Mouse (Mus musculus) lung, postnatal 0 days (tissue): ENCODE measurements around the gene Nell1. TPM values are rescaled to one million over a fixed set of nuclear protein-coding genes. Genes with fewer than 3 reads are reported as not detected.

Experiments
- ATAC-seq: fragments of 200-750 bp; cut with Nextera tagmentation; 2 replicates; pipeline ENCODE4 v1.8.0; 2017; ENCODE audit warnings: moderate library complexity
- DNase-seq: peaks from one replicate; pipeline ENCODE4 v3.0.0-alpha.2; 2016; ENCODE audit warnings: low spot score
- H3K27ac ChIP-seq: fragments of 300-500 bp; sonication (generic); 2 replicates; pipeline ENCODE4 v1.5.1; 2014; ENCODE audit warnings: antibody characterized with exemption, mild to moderate bottlenecking, low read length, mixed read lengths
- H3K27me3 ChIP-seq: fragments of 300-500 bp; sonication (generic); replicated peaks from 2 replicates; pipeline ENCODE4 v1.6.1; 2014; ENCODE audit warnings: low read length, mixed read lengths; ENCODE audit not compliant: insufficient read depth
- H3K36me3 ChIP-seq: fragments of 300-500 bp; sonication (generic); 2 replicates; pipeline ENCODE4 v1.6.1; 2014; ENCODE audit warnings: low read length, mixed read lengths; ENCODE audit not compliant: insufficient read depth
- H3K4me1 ChIP-seq: fragments of 300-500 bp; sonication (generic); 2 replicates; pipeline ENCODE4 v1.6.1; 2014; ENCODE audit warnings: antibody characterized with exemption, low read depth, low read length, mixed read lengths; ENCODE audit not compliant: insufficient read depth
- H3K4me2 ChIP-seq: fragments of 300-500 bp; sonication (generic); replicated peaks from 2 replicates; pipeline ENCODE4 v1.6.1; 2014; ENCODE audit warnings: low read depth, mild to moderate bottlenecking, low read length, moderate library complexity, mixed read lengths
- H3K4me3 ChIP-seq: fragments of 300-500 bp; sonication (generic); 2 replicates; pipeline ENCODE4 v1.5.1; 2014; ENCODE audit warnings: low read depth, low read length
- H3K9ac ChIP-seq: fragments of 300-500 bp; sonication (generic); replicated peaks from 2 replicates; pipeline ENCODE4 v1.6.1; 2014; ENCODE audit warnings: low read depth, mild to moderate bottlenecking
- H3K9me3 ChIP-seq: fragments of 300-500 bp; sonication (generic); 2 replicates; pipeline ENCODE4 v1.6.1; 2016; ENCODE audit warnings: low read length, mixed read lengths
- CTCF ChIP-seq: IDR thresholded peaks from 2 replicates; pipeline ENCODE4 v1.5.1; 2016; ENCODE audit warnings: antibody characterized with exemption, mild to moderate bottlenecking
- EP300 ChIP-seq: IDR thresholded peaks from 2 replicates; pipeline ENCODE4 v1.6.1; 2016; ENCODE audit warnings: antibody characterized with exemption, mild to moderate bottlenecking, control low read depth
- WGBS: fragments of 180-500 bp; shearing (Covaris S2); extraction: QIAGEN DNeasy Blood & Tissue Kit; methylation state at CpG from one replicate; pipeline ENCODE4 v1.1.7; 2014; 5-methylcytosine and 5-hydroxymethylcytosine counted together
- polyA plus RNA-seq: library from polyadenylated mRNA; unstranded; fragments of >200 nt; fragmentation: Nextera tagmentation; extraction: Ambion mirVana; gene quantifications from 2 replicates; pipeline ENCODE4 v1.2.1, GENCODE M21; 2015

The Nell1 gene
- polyA plus RNA-seq, 1 experiment from 2014 or later: 3.2 TPM

- WGBS: 53% methylated on average over 5 of the region's 5 CpGs
- DNase-seq (no peak), ATAC-seq (no peak)
- no peaks in the 10 kb centered on the region for H3K4me1 ChIP-seq
- no peak for TF ChIP-seq EP300
- no peak for TF ChIP-seq CTCF
- no peak overlapping the region for H3K4me3 ChIP-seq
- H3K27ac ChIP-seq: no peak overlapping the region
- no peaks in the 10 kb centered on the region for H3K36me3 ChIP-seq
- H3K27me3 ChIP-seq: no peaks in the 10 kb centered on the region
- no peaks in the 10 kb centered on the region for H3K9me3 ChIP-seq
- H3K4me2 ChIP-seq: no peak overlapping the region
- H3K9ac ChIP-seq: no peak overlapping the region
Observed at GRCm38 (mm10) chr7:50543373-50543772, 568.7 kb downstream of the Nell1 start.

- no peak for DNase-seq
- Histone ChIP-seq H3K4me1 (no peaks in the 10 kb centered on the region), H3K9me3 (no peaks in the 10 kb centered on the region), H3K27ac (no peak overlapping the region), H3K36me3 (no peaks in the 10 kb centered on the region), H3K4me2 (no peak overlapping the region), H3K27me3 (no peaks in the 10 kb centered on the region), H3K4me3 (no peak overlapping the region), H3K9ac (no peak overlapping the region)
- ATAC-seq: no peak
- 62% methylated on average over 3 of the region's 3 CpGs for WGBS
- TF ChIP-seq CTCF (no peak), EP300 (no peak)
Observed at GRCm38 (mm10) chr7:50549572-50549971, 574.9 kb downstream of the Nell1 start.

- DNase-seq: no peak
- no peak overlapping the region for H3K4me3 ChIP-seq
- no peaks in the 10 kb centered on the region for H3K4me1 ChIP-seq
- WGBS: 79% methylated on average over 4 of the region's 4 CpGs
- H3K27me3 ChIP-seq: no peaks in the 10 kb centered on the region
- H3K27ac ChIP-seq: no peak overlapping the region
- H3K9ac ChIP-seq: no peak overlapping the region
- TF ChIP-seq CTCF: no peak
- TF ChIP-seq EP300: no peak
- ATAC-seq: no peak
- H3K9me3 ChIP-seq: no peaks in the 10 kb centered on the region
- no peaks in the 10 kb centered on the region for H3K36me3 ChIP-seq
- H3K4me2 ChIP-seq: no peak overlapping the region
Observed at GRCm38 (mm10) chr7:50551426-50551825, 576.8 kb downstream of the Nell1 start.

- ATAC-seq (no peak), DNase-seq (no peak)
- Histone ChIP-seq H3K27me3 (no peaks in the 10 kb centered on the region), H3K4me2 (no peak overlapping the region), H3K4me3 (no peak overlapping the region), H3K36me3 (no peaks in the 10 kb centered on the region), H3K27ac (no peak overlapping the region), H3K9ac (no peak overlapping the region), H3K4me1 (no peaks in the 10 kb centered on the region), H3K9me3 (no peaks in the 10 kb centered on the region)
- no peak for TF ChIP-seq EP300
- no peak for TF ChIP-seq CTCF
- 83% methylated on average over 3 of the region's 3 CpGs for WGBS
Observed at GRCm38 (mm10) chr7:50562708-50563107, 588.0 kb downstream of the Nell1 start.

- no peaks in the 10 kb centered on the region for H3K27me3 ChIP-seq
- H3K9ac ChIP-seq: no peak overlapping the region
- H3K4me3 ChIP-seq: no peak overlapping the region
- 57% methylated on average over 7 of the region's 7 CpGs for WGBS
- H3K9me3 ChIP-seq: no peaks in the 10 kb centered on the region
- ATAC-seq: no peak
- H3K4me1 ChIP-seq: no peaks in the 10 kb centered on the region
- no peak for DNase-seq
- TF ChIP-seq EP300: no peak
- no peak for TF ChIP-seq CTCF
- no peak overlapping the region for H3K4me2 ChIP-seq
- H3K27ac ChIP-seq: no peak overlapping the region
- no peaks in the 10 kb centered on the region for H3K36me3 ChIP-seq
Observed at GRCm38 (mm10) chr7:50573841-50574240, 599.2 kb downstream of the Nell1 start.

GRCm38 (mm10) chr7:50588642-50589424 is 614.2 kb downstream of the Nell1 start:
- no peak for TF ChIP-seq CTCF

More at GRCm38 (mm10) chr7:50588642-50589424, 614.2 kb downstream of the Nell1 start:
- no peaks in the 10 kb centered on the region for H3K27me3 ChIP-seq
- H3K27ac ChIP-seq: no peak overlapping the region
- ATAC-seq (no peak), DNase-seq (no peak)
- 63% methylated on average over 8 of the region's 8 CpGs for WGBS
- H3K36me3 ChIP-seq: no peaks in the 10 kb centered on the region
- no peak overlapping the region for H3K9ac ChIP-seq
- H3K4me1 ChIP-seq: no peaks in the 10 kb centered on the region
- no peak overlapping the region for H3K4me3 ChIP-seq
- H3K9me3 ChIP-seq: no peaks in the 10 kb centered on the region
- no peak overlapping the region for H3K4me2 ChIP-seq
